Comparison of ENCODE assay signal across 9 mouse cellular contexts in genomic region chr2:93454817-93455591, GRCm38 (mm10). TPM values are rescaled to one million over a fixed set of nuclear protein-coding genes. Genes with fewer than 3 reads are reported as not detected.
DNase-seq lines count a peak whose midpoint lies in the region; ATAC-seq and TF ChIP-seq lines count a peak whose summit lies in the region.
"Had no signal": no experiment of that assay in that cellular context is flagged by ENCODE, and none has a peak within 500 bp of the region (broad histone marks: within the 10 kb centered on the region; RNA-seq: fewer than 3 reads in every experiment).

No protein-coding gene starts in this region.

- peak overlapping the region; percentile 20; the same call in 1 of the 2 replicates for H3K27ac ChIP-seq in lung, postnatal 0 days (ENCODE audit: low read length)
- no peak overlapping the region for H3K27ac ChIP-seq in heart, postnatal 0 days (ENCODE audit: low read depth)
- H3K27ac ChIP-seq in liver, embryonic 11.5 days (ENCODE audit: low read depth, low read length) = no peak overlapping the region
- H3K27ac ChIP-seq: hindbrain, embryonic 14.5 days had no signal

- peak; percentile 52 for DNase-seq in lung, postnatal 0 days (ENCODE audit: low spot score)
- no peak for DNase-seq in lung, adult 2 months
- peak; percentile 56 for DNase-seq in heart, postnatal 0 days (ENCODE audit: low spot score)
- DNase-seq in liver, embryonic 11.5 days (ENCODE audit: low spot score) = no peak
- DNase-seq in thymus, postnatal 36 days = peak; percentile 22 to 41
- no peak for DNase-seq in cerebellum, postnatal 4 days (ENCODE audit: low spot score in 2 of 2)
- DNase-seq in layer of hippocampus, adult 11-12 months (ENCODE audit: low spot score) = no peak

- no peak overlapping the region for H3K9ac ChIP-seq in lung, postnatal 0 days (replicated peaks; ENCODE audit: low read depth)
- H3K9ac ChIP-seq in heart, postnatal 0 days (replicated peaks; ENCODE audit: low read depth, low read length) = no peak overlapping the region
- peak overlapping the region; percentile 10 for H3K9ac ChIP-seq in liver, embryonic 11.5 days (ENCODE audit: low read depth, low read length)
- H3K9ac ChIP-seq: hindbrain, embryonic 14.5 days had no signal

- 57% methylated on average over 3 of the region's 3 CpGs for WGBS in lung, postnatal 0 days
- 68% methylated on average over 3 of the region's 3 CpGs for WGBS in lung, adult 2 months
- 67% methylated on average over 3 of the region's 3 CpGs for WGBS in heart, postnatal 0 days
- WGBS in liver, embryonic 11.5 days = 61% methylated on average over 3 of the region's 3 CpGs

- H3K27me3 ChIP-seq in lung, postnatal 0 days (replicated peaks; ENCODE audit: insufficient read depth, low read length) = no peaks in the 10 kb centered on the region
- no peaks in the 10 kb centered on the region for H3K27me3 ChIP-seq in heart, postnatal 0 days (ENCODE audit: control insufficient read depth, insufficient read depth, low read length)
- no peaks in the 10 kb centered on the region for H3K27me3 ChIP-seq in liver, embryonic 11.5 days (replicated peaks; ENCODE audit: control insufficient read depth, insufficient read depth, low read length)

- H3K4me2 ChIP-seq in lung, postnatal 0 days (replicated peaks; ENCODE audit: low read depth, low read length) = no peak overlapping the region
- H3K4me2 ChIP-seq in heart, postnatal 0 days (ENCODE audit: low read depth, low read length) = no peak overlapping the region
- no peak overlapping the region; the same call in 1 of the 2 replicates for H3K4me2 ChIP-seq in liver, embryonic 11.5 days
- H3K4me2 ChIP-seq: hindbrain, embryonic 14.5 days had no signal

- no peaks in the 10 kb centered on the region for H3K9me3 ChIP-seq in lung, postnatal 0 days (ENCODE audit: low read length)
- H3K9me3 ChIP-seq in heart, postnatal 0 days (replicated peaks; ENCODE audit: control insufficient read depth, low read length) = no peaks in the 10 kb centered on the region
- no peaks in the 10 kb centered on the region for H3K9me3 ChIP-seq in liver, embryonic 11.5 days (ENCODE audit: control insufficient read depth, low read length)

- no peak for TF ChIP-seq POLR2A in lung, adult 2 months (IDR thresholded peaks at IDR 0.05; ENCODE audit: borderline replicate concordance, extremely low read depth, low read depth, low read length)

- no peaks in the 10 kb centered on the region for H3K36me3 ChIP-seq in lung, postnatal 0 days (ENCODE audit: insufficient read depth, low read length)
- H3K36me3 ChIP-seq in heart, postnatal 0 days (replicated peaks; ENCODE audit: control insufficient read depth, insufficient read depth, low read length) = no peaks in the 10 kb centered on the region
- no peaks in the 10 kb centered on the region for H3K36me3 ChIP-seq in liver, embryonic 11.5 days (ENCODE audit: control insufficient read depth, insufficient read depth, low read length)

- H3K4me3 ChIP-seq in lung, postnatal 0 days (ENCODE audit: low read depth, low read length) = no peak overlapping the region
- H3K4me3 ChIP-seq in lung, adult 2 months (replicated peaks; ENCODE audit: extremely low read depth, low read depth, low read length) = no peak overlapping the region
- no peak overlapping the region for H3K4me3 ChIP-seq in heart, postnatal 0 days (ENCODE audit: low read depth, low read length)
- H3K4me3 ChIP-seq in liver, embryonic 11.5 days (ENCODE audit: low read depth, low read length) = no peak overlapping the region

- H3K4me1 ChIP-seq in lung, postnatal 0 days (ENCODE audit: insufficient read depth, low read depth, low read length) = peaks cover 36% of the 10 kb centered on the region
- peaks cover 48% of the 10 kb centered on the region for H3K4me1 ChIP-seq in lung, adult 2 months (ENCODE audit: control insufficient read depth, insufficient read depth, low read length)
- peaks cover 18% of the 10 kb centered on the region for H3K4me1 ChIP-seq in heart, postnatal 0 days (ENCODE audit: control insufficient read depth, insufficient read depth)
- H3K4me1 ChIP-seq in liver, embryonic 11.5 days (replicated peaks; ENCODE audit: control insufficient read depth, insufficient read depth, low read length) = peaks cover 62% of the 10 kb centered on the region

- no peak for TF ChIP-seq CTCF in lung, postnatal 0 days (IDR thresholded peaks at IDR 0.05)
- no peak for TF ChIP-seq CTCF in lung, adult 2 months (IDR thresholded peaks at IDR 0.05; ENCODE audit: insufficient read depth, low read length)
- no peak for TF ChIP-seq CTCF in heart, postnatal 0 days (IDR thresholded peaks at IDR 0.05; ENCODE audit: low read depth)

- ATAC-seq in lung, postnatal 0 days = peak; percentile 28
- peak; percentile 74 for ATAC-seq in heart, postnatal 0 days (ENCODE audit: insufficient read depth, low read depth)
- peak; percentile 72 for ATAC-seq in liver, embryonic 11.5 days (replicated peaks; ENCODE audit: low FRiP score)
- ATAC-seq: midbrain, embryonic 16.5 days had no signal

- no peak for TF ChIP-seq EP300 in lung, postnatal 0 days (IDR thresholded peaks at IDR 0.05)
- TF ChIP-seq EP300 in heart, postnatal 0 days (IDR thresholded peaks at IDR 0.05; ENCODE audit: low read depth) = no peak

RNA-seq across cellular contexts. Expression of gene Cd82, which starts 7.9 kb away (rescaled TPM):
- 94.1 and 106 TPM in 2 replicates for polyA plus RNA-seq in lung, postnatal 0 days (2015; fragmentation: Nextera tagmentation; extraction: Ambion mirVana)
- polyA plus RNA-seq in lung, adult 2 months (2012; rRNA removed) = 170 and 176 TPM in 2 replicates
- total RNA-seq in heart, postnatal 0 days (2014; rRNA removed; ENCODE audit: low replicate concordance) = 14.8 and 15.0 TPM in 2 replicates
- polyA plus RNA-seq in heart, postnatal 0 days (2015; fragmentation: Nextera tagmentation; extraction: Ambion mirVana) = 15.4 and 17.1 TPM in 2 replicates
- 16.5 and 16.9 TPM in 2 replicates for polyA plus RNA-seq in liver, embryonic 11.5 days (2014; fragmentation: Nextera tagmentation; extraction: Ambion mirVana)

Comparison
In these comparisons a context has a peak if more than half of its experiments do, and no peak if none do; other contexts are left out.
1. DNase-seq: peak in lung, postnatal 0 days (single experiment), heart, postnatal 0 days (single experiment) and thymus, postnatal 36 days (2 of 2); none in lung, adult 2 months (single experiment), liver, embryonic 11.5 days (single experiment), cerebellum, postnatal 4 days (0 of 2) and layer of hippocampus, adult 11-12 months (single experiment).
2. Peak in every context shown above with its lines, with median percentiles within 50 percentile points of each other: ATAC-seq.